Mouse (Mus musculus): ENCODE measurements at regions not wholly inside any gene's neighbourhood (a gene's known extent, or its start where the extent isn't known, plus 50 kb on each side); places are given as distances from the start of the nearest gene placed in this dataset.

DNA sequence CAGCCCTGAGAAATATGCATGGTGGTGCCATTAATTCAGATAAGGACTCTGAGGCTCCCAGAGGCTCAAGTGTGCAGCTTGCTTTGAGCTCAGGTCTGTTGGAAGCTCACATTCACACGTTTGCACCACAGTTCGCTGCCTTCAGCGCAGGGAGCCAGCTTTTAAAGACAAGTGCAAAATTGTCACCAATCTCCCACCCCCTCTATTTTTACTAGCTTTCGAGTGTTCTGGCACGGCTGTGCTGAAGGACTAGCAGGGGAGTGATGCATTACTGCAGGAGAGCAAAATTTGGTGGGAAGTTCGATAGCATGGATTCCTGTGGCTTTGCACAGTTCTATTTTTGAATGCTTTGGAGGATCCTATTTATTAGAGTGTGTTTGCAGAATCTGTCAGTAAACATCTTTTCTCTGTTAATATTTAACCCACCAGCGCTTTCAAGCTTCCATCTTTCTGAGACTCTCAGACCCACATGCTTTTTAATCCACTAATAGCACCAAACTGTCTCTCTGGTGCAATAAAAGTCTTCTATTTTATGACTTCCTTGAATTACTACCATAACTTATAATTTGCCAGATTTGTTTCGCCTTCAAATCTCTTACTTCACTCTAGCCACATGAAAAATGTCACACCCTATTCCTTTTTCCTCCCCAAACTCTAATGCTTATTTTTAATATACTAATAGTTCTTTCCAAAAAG is 453.6 kb downstream of the Hsfy2 start:
- 60% methylated on average over 8 of the region's 8 CpGs for WGBS
- TF ChIP-seq EP300 (IDR thresholded peaks at IDR 0.05; ENCODE audit: insufficient read depth, low read depth, low read length) = no peak
- no peak for TF ChIP-seq POLR2A (IDR thresholded peaks at IDR 0.05; ENCODE audit: insufficient read depth, low read depth, low read length)
- no peak for TF ChIP-seq CTCF (IDR thresholded peaks at IDR 0.05)
- intact Hi-C loops (cut with DNase I) = no loop called here

DNA sequence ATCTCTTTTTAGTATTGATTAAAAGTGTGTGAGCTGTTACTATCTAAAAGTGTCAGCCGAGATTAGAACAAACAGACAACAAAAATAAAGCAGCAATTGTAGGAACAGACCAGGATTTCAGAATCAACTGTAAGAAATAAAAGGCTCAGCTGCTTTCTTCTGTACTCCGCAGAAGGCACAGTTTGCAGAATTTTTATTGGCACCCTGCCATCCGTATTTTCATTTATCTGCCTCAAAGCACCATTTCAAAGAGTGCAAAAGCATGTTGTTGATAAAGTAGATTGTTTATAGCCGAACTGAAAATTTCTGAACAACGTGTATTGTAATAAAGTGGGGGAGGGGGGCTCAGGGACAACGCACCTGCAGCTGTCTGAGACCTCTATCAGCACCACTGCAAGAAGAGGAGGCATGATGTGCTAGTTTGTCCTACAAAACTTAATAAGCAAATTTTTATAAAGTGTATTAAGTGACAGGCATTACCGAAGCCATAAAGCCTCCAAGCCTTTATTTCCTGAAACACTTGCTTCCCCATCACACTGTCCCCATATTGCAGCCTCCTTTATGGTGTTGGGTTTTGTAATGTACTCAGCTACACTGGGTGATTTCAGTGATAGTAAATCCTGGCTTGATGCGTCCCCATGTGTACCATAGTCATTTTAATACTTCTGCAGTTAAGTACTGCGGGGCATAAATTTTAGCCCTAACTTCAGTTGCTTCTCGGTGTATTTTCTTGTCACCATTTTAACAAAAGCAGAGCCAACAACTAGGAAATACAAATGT is 457.8 kb downstream of the Hsfy2 start:
- Histone ChIP-seq H3K79me2 (replicated peaks; ENCODE audit: control insufficient read depth, insufficient read depth, low read length) (no peaks in the 10 kb centered on the region), H3K4me1 (ENCODE audit: control insufficient read depth, insufficient read depth, low read length) (no peaks in the 10 kb centered on the region), H3K27me3 (ENCODE audit: control insufficient read depth, insufficient read depth, low read length) (no peaks in the 10 kb centered on the region), H3K4me3 (no peak overlapping the region), H3K36me3 (ENCODE audit: control insufficient read depth, insufficient read depth, low read length) (no peaks in the 10 kb centered on the region), H3K27ac (no peak overlapping the region), H3K9ac (ENCODE audit: low read depth, low read length) (no peak overlapping the region)
- intact Hi-C loops (cut with DNase I) = no loop called here
- 58% methylated on average over 10 of the region's 10 CpGs for WGBS
- TF ChIP-seq CTCF (IDR thresholded peaks at IDR 0.05) (no peak), EP300 (IDR thresholded peaks at IDR 0.05; ENCODE audit: insufficient read depth, low read depth, low read length) (no peak), POLR2A (IDR thresholded peaks at IDR 0.05; ENCODE audit: insufficient read depth, low read depth, low read length) (no peak)
- DNase-seq = no peak

More for the DNA sequence above, 453.6 kb downstream of the Hsfy2 start:
- H3K79me2 ChIP-seq (replicated peaks; ENCODE audit: control insufficient read depth, insufficient read depth, low read length) = no peaks in the 10 kb centered on the region
- H3K36me3 ChIP-seq (ENCODE audit: control insufficient read depth, insufficient read depth, low read length) = no peaks in the 10 kb centered on the region
- no peaks in the 10 kb centered on the region for H3K4me1 ChIP-seq (ENCODE audit: control insufficient read depth, insufficient read depth, low read length)
- no peak overlapping the region for H3K9ac ChIP-seq (ENCODE audit: low read depth, low read length)
- H3K27ac ChIP-seq = no peak overlapping the region
- no peak for DNase-seq
- H3K4me3 ChIP-seq = no peak overlapping the region
- no peaks in the 10 kb centered on the region for H3K27me3 ChIP-seq (ENCODE audit: control insufficient read depth, insufficient read depth, low read length)

DNA sequence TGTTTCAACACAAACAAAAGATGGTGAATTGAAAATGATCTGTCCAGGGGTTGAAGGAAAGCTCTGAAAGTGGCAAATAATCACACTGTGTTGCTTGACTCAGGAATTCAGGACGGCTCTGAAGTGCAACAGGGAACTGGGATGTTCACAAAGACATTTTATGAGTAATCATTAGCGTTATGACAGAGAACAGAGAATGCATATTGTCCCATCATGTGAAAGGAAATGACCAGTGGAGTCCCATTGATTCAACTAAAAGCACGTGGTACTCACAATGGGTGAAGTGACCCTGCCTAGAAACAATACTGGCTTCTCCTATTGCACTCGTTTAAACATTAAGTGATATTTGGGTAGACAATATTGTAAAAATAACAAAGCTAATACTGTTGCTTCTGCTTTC is 466.1 kb downstream of the Hsfy2 start:
- no peak overlapping the region for H3K9ac ChIP-seq (ENCODE audit: low read depth, low read length)
- no peak for TF ChIP-seq EP300 (IDR thresholded peaks at IDR 0.05; ENCODE audit: insufficient read depth, low read depth, low read length)
- no peak for DNase-seq
- no peak overlapping the region for H3K4me3 ChIP-seq
- intact Hi-C loops (cut with DNase I) = no loop called here
- WGBS = 56% methylated on average over 4 of the region's 4 CpGs
- H3K27ac ChIP-seq = no peak overlapping the region
- H3K27me3 ChIP-seq (ENCODE audit: control insufficient read depth, insufficient read depth, low read length) = no peaks in the 10 kb centered on the region
- no peaks in the 10 kb centered on the region for H3K79me2 ChIP-seq (replicated peaks; ENCODE audit: control insufficient read depth, insufficient read depth, low read length)
- H3K36me3 ChIP-seq (ENCODE audit: control insufficient read depth, insufficient read depth, low read length) = no peaks in the 10 kb centered on the region
- no peaks in the 10 kb centered on the region for H3K4me1 ChIP-seq (ENCODE audit: control insufficient read depth, insufficient read depth, low read length)

DNA sequence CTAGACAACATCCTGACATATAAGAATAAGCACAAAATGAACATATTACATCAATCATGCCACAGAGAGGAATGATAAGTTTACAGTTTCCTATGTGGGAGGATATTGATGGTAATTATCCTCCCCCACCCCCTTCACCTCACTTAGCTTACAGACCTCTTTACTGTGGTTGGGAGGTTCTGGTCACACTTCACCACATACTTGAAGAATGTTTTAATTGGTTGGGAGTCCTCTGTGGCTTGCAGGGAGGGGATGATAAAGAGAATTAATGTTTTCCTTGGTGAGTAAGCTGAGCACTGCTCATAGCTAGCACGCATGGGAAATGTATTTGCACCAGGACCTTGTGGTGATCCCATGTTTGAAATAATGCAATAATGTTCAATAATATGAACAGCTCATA is 468.5 kb downstream of the Hsfy2 start:
- WGBS = 63% methylated on average over 1 of the region's 1 CpGs
- Histone ChIP-seq H3K9ac (ENCODE audit: low read depth, low read length) (no peak overlapping the region), H3K4me3 (no peak overlapping the region), H3K79me2 (replicated peaks; ENCODE audit: control insufficient read depth, insufficient read depth, low read length) (no peaks in the 10 kb centered on the region), H3K36me3 (ENCODE audit: control insufficient read depth, insufficient read depth, low read length) (no peaks in the 10 kb centered on the region), H3K27ac (no peak overlapping the region), H3K27me3 (ENCODE audit: control insufficient read depth, insufficient read depth, low read length) (no peaks in the 10 kb centered on the region), H3K4me1 (ENCODE audit: control insufficient read depth, insufficient read depth, low read length) (no peaks in the 10 kb centered on the region)
- TF ChIP-seq CTCF (IDR thresholded peaks at IDR 0.05) (no peak), EP300 (IDR thresholded peaks at IDR 0.05; ENCODE audit: insufficient read depth, low read depth, low read length) (no peak), POLR2A (IDR thresholded peaks at IDR 0.05; ENCODE audit: insufficient read depth, low read depth, low read length) (no peak)
- DNase-seq = no peak
- intact Hi-C loops (cut with DNase I) = no loop called here

DNA sequence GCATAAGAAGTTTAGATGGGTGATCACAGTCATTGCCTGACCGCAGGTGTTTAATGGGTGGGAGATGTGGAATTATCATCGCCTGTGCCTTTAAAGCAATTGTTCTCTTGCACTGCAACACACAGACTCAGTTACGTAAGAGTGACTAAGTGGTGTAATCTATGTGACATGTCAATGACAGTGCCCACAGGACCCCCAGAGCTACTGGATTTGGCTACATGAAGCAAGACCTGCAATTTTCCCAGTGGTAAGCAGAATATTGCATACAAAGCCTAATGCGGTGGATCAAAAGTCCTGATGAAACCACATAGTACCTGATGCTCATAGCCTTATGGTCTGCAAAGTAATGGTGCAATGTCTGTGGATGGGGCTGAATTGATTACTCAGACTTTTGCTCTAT is 469.2 kb downstream of the Hsfy2 start:
- no peaks in the 10 kb centered on the region for H3K79me2 ChIP-seq (replicated peaks; ENCODE audit: control insufficient read depth, insufficient read depth, low read length)

DNA sequence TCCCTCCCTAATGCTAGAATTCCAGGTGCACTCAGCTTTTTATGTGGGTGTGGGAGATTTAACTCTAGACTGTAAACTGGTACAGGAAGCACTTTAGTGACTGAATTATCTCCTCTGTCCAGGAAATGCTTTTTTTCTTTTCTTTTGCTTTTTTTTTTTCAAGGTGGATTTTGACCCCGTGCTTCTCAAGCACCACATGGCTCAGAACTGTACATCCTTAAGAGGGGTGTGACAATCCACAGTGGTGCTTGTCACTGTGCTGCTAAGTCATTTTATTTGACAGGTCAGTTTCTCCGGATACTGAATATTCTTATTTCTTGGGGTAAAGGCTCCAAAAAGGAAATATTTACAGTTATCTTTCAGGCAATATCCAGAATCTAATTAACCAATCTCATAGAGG is 472.0 kb downstream of the Hsfy2 start:
- no peaks in the 10 kb centered on the region for H3K79me2 ChIP-seq (replicated peaks; ENCODE audit: control insufficient read depth, insufficient read depth, low read length)
- no peaks in the 10 kb centered on the region for H3K36me3 ChIP-seq (ENCODE audit: control insufficient read depth, insufficient read depth, low read length)
- TF ChIP-seq POLR2A (IDR thresholded peaks at IDR 0.05; ENCODE audit: insufficient read depth, low read depth, low read length) (no peak), EP300 (IDR thresholded peaks at IDR 0.05; ENCODE audit: insufficient read depth, low read depth, low read length) (no peak), CTCF (IDR thresholded peaks at IDR 0.05) (no peak)
- H3K27me3 ChIP-seq (ENCODE audit: control insufficient read depth, insufficient read depth, low read length) = no peaks in the 10 kb centered on the region
- H3K27ac ChIP-seq = no peak overlapping the region
- intact Hi-C loops (cut with DNase I) = no loop called here
- no peak overlapping the region for H3K9ac ChIP-seq (ENCODE audit: low read depth, low read length)
- H3K4me1 ChIP-seq (ENCODE audit: control insufficient read depth, insufficient read depth, low read length) = no peaks in the 10 kb centered on the region
- no peak for DNase-seq
- 42% methylated on average over 2 of the region's 2 CpGs for WGBS
- no peak overlapping the region for H3K4me3 ChIP-seq

More for the DNA sequence above, 469.2 kb downstream of the Hsfy2 start:
- Histone ChIP-seq H3K27ac (no peak overlapping the region), H3K27me3 (ENCODE audit: control insufficient read depth, insufficient read depth, low read length) (no peaks in the 10 kb centered on the region), H3K9ac (ENCODE audit: low read depth, low read length) (no peak overlapping the region), H3K4me1 (ENCODE audit: control insufficient read depth, insufficient read depth, low read length) (no peaks in the 10 kb centered on the region), H3K4me3 (no peak overlapping the region), H3K36me3 (ENCODE audit: control insufficient read depth, insufficient read depth, low read length) (no peaks in the 10 kb centered on the region)
- intact Hi-C loops (cut with DNase I) = no loop called here
- 83% methylated on average over 4 of the region's 4 CpGs for WGBS
- no peak for TF ChIP-seq EP300 (IDR thresholded peaks at IDR 0.05; ENCODE audit: insufficient read depth, low read depth, low read length)
- no peak for TF ChIP-seq POLR2A (IDR thresholded peaks at IDR 0.05; ENCODE audit: insufficient read depth, low read depth, low read length)
- TF ChIP-seq CTCF (IDR thresholded peaks at IDR 0.05) = no peak
- no peak for DNase-seq
